In the genomic region with DNA sequence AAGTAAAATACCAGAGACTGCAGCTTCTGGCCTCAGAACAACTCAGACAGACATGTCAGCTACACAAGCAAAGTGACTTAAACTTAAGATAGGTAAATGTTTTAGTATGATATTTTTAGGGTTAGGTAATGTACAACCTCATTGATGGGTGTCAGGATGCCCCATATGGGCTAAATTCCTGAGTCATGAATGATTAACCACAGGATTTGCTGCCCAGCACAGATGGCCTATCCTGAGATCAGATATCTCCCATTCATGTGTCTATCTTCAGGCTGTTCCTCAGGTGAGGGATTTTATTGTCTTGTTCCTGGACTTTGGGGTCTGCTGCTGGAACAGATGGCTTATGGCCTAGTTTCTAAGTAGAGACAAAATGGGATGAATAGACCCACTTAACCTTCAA, we compare ENCODE assay signal across 9 mouse cellular contexts. TPM values are rescaled to one million over a fixed set of nuclear protein-coding genes. Genes with fewer than 3 reads are reported as not detected.
DNase-seq lines count a peak whose midpoint lies in the region; ATAC-seq lines count a peak whose summit lies in the region.
"Not testable (repeated sequence)": the region's sequence is repeated elsewhere in the genome, so short reads cannot be mapped to it uniquely, and the experiment has no call there.
"Had no signal": no experiment of that assay in that cellular context is flagged by ENCODE, and none has a peak within 500 bp of the region (broad histone marks: within the 10 kb centered on the region; RNA-seq: fewer than 3 reads in every experiment).

No protein-coding gene starts in this region.

- not testable (repeated sequence) for H3K9me3 ChIP-seq in intestine, embryonic 15.5 days; intestine, embryonic 16.5 days (ENCODE audit: control insufficient read depth, low read length)

- H3K4me1 ChIP-seq in intestine, embryonic 15.5 days (replicated peaks); intestine, embryonic 16.5 days (ENCODE audit: control insufficient read depth, insufficient read depth, low read length): not testable (repeated sequence)

- not testable (repeated sequence) for H3K9ac ChIP-seq in intestine, embryonic 15.5 days; intestine, embryonic 16.5 days (ENCODE audit: low read depth, low read length)

- H3K4me2 ChIP-seq in intestine, embryonic 15.5 days (replicated peaks); intestine, embryonic 16.5 days (ENCODE audit: low read depth, low read length): not testable (repeated sequence)

- not testable (repeated sequence) for H3K27me3 ChIP-seq in intestine, embryonic 15.5 days (replicated peaks); intestine, embryonic 16.5 days (replicated peaks; ENCODE audit: control insufficient read depth, insufficient read depth, low read length)

- H3K36me3 ChIP-seq in intestine, embryonic 15.5 days; intestine, embryonic 16.5 days (ENCODE audit: control insufficient read depth, insufficient read depth, low read length): not testable (repeated sequence)

- not testable (repeated sequence) for H3K27ac ChIP-seq in intestine, embryonic 15.5 days; intestine, embryonic 16.5 days (ENCODE audit: low read length)

- peak; percentile 1 for DNase-seq in retina, embryonic 14.5 days (ENCODE audit: low spot score)

- H3K4me3 ChIP-seq in intestine, embryonic 15.5 days (replicated peaks); intestine, embryonic 16.5 days (ENCODE audit: low read length): not testable (repeated sequence)

- peak; percentile 68 for ATAC-seq in intestine, embryonic 15.5 days
- ATAC-seq in intestine, embryonic 16.5 days = peak; percentile 74; the same call in 1 of the 2 replicates

RNA-seq across cellular contexts. Expression of gene Olfr372, which starts 13.6 kb away (rescaled TPM):
- polyA plus RNA-seq in intestine, embryonic 15.5 days (2015; fragmentation: Nextera tagmentation; extraction: Ambion mirVana) = not detected in 2 replicates
- polyA plus RNA-seq in intestine, embryonic 16.5 days (2015; fragmentation: Nextera tagmentation; extraction: Ambion mirVana) = not detected in 2 replicates
- polyA plus RNA-seq: activated CD4-positive, CD25-positive, alpha-beta regulatory T cell, adult 4 months; adrenal gland, adult 2 months; brain, embryonic 14.5 days; C2C12; G1E; Patski had no signal

RNA-seq across cellular contexts. Expression of gene Olfr373, which starts 28.3 kb away (rescaled TPM):
- polyA plus RNA-seq in intestine, embryonic 15.5 days (2015; fragmentation: Nextera tagmentation; extraction: Ambion mirVana) = 0.05 and 0.09 TPM in 2 replicates
- polyA plus RNA-seq in intestine, embryonic 16.5 days (2015; fragmentation: Nextera tagmentation; extraction: Ambion mirVana) = 0.11 and 0.16 TPM in 2 replicates
- polyA plus RNA-seq: adrenal gland, adult 2 months; brain, embryonic 14.5 days; C2C12; G1E had no signal

RNA-seq across cellular contexts. Expression of gene Cyp4f18, which starts 45.2 kb away (rescaled TPM):
- 2.6 and 2.8 TPM in 2 replicates for polyA plus RNA-seq in intestine, embryonic 15.5 days (2015; fragmentation: Nextera tagmentation; extraction: Ambion mirVana)
- 3.3 and 3.8 TPM in 2 replicates for polyA plus RNA-seq in intestine, embryonic 16.5 days (2015; fragmentation: Nextera tagmentation; extraction: Ambion mirVana)
- polyA plus RNA-seq: C2C12, Patski had no signal

RNA-seq across cellular contexts. Expression of gene Olfr374, which starts 52.2 kb away (rescaled TPM):
- 0.01 and 0.04 TPM in 2 replicates for polyA plus RNA-seq in intestine, embryonic 15.5 days (2015; fragmentation: Nextera tagmentation; extraction: Ambion mirVana)
- 0.13 TPM in 1 of 2 replicates, not detected in the other for polyA plus RNA-seq in intestine, embryonic 16.5 days (2015; fragmentation: Nextera tagmentation; extraction: Ambion mirVana)
- polyA plus RNA-seq: adrenal gland, adult 2 months; brain, embryonic 14.5 days; G1E had no signal
